Mouse (Mus musculus) intestine, embryonic 14.5 days (tissue): ENCODE data around the gene Gm45213. TPM values are rescaled to one million over a fixed set of nuclear protein-coding genes. Genes with fewer than 3 reads are reported as not detected.

Experiments
- ATAC-seq: fragments of 200-750 bp; cut with Nextera tagmentation; replicated peaks from 2 replicates; pipeline ENCODE4 v1.8.0; 2017; ENCODE audit warnings: low read depth, moderate number of reproducible peaks, moderate TSS enrichment, moderate library complexity; ENCODE audit not compliant: low FRiP score, low TSS enrichment
- DNase-seq: peaks from one replicate; pipeline ENCODE4 v3.0.0-alpha.2; 2018; ENCODE audit warnings: low spot score
- H3K27ac ChIP-seq: fragments of 300-500 bp; sonication (generic); 2 replicates; pipeline ENCODE4 v1.5.1; 2014; ENCODE audit warnings: low read depth, mild to moderate bottlenecking, control low read depth
- H3K27me3 ChIP-seq: fragments of 300-500 bp; sonication (generic); replicated peaks from 2 replicates; pipeline ENCODE4 v1.6.1; 2014; ENCODE audit warnings: low read length, control low read depth; ENCODE audit not compliant: control insufficient read depth, insufficient read depth
- H3K36me3 ChIP-seq: fragments of 300-500 bp; sonication (generic); 2 replicates; pipeline ENCODE4 v1.6.1; 2014; ENCODE audit warnings: low read length, control low read depth; ENCODE audit not compliant: control insufficient read depth, insufficient read depth
- H3K4me1 ChIP-seq: fragments of 300-500 bp; sonication (generic); replicated peaks from 2 replicates; pipeline ENCODE4 v1.6.1; 2014; ENCODE audit warnings: low read length, control low read depth, mixed read lengths; ENCODE audit not compliant: control insufficient read depth, insufficient read depth
- H3K4me2 ChIP-seq: fragments of 300-500 bp; sonication (generic); 2 replicates; pipeline ENCODE4 v1.6.1; 2014; ENCODE audit warnings: low read length
- H3K4me3 ChIP-seq: fragments of 300-500 bp; sonication (generic); 2 replicates; pipeline ENCODE4 v1.5.1; 2014; ENCODE audit warnings: low read depth, low read length, control low read depth, mixed read lengths
- H3K9ac ChIP-seq: fragments of 300-500 bp; sonication (generic); 2 replicates; pipeline ENCODE4 v1.6.1; 2014; ENCODE audit warnings: mild to moderate bottlenecking, low read length
- H3K9me3 ChIP-seq: fragments of 300-500 bp; sonication (generic); 2 replicates; pipeline ENCODE4 v1.6.1; 2016; ENCODE audit warnings: low read length, control low read depth; ENCODE audit not compliant: control insufficient read depth
- WGBS: fragments of 180-500 bp; shearing (Covaris S2); extraction: QIAGEN DNeasy Blood & Tissue Kit; methylation state at CpG from one replicate; pipeline ENCODE4 v1.1.7; 2014; 5-methylcytosine and 5-hydroxymethylcytosine counted together
- polyA plus RNA-seq: library from polyadenylated mRNA; unstranded; fragments of >200 nt; fragmentation: Nextera tagmentation; extraction: Ambion mirVana; gene quantifications from 2 replicates; pipeline ENCODE4 v1.2.1, GENCODE M21; 2014

Gene Gm45213
- not detected in 2 replicates for polyA plus RNA-seq

- WGBS: 71% methylated on average over 10 of the region's 10 CpGs
- H3K4me1 ChIP-seq: no peaks in the 10 kb centered on the region; the same call in 1 of the 2 replicates
- no peaks in the 10 kb centered on the region for H3K27me3 ChIP-seq
- no peak within 1 kb of the TSS for H3K27ac ChIP-seq
- no peak within 1 kb of the TSS for H3K9ac ChIP-seq
- ATAC-seq (no peak), DNase-seq (no peak)
- no peak within 1 kb of the TSS for H3K4me3 ChIP-seq
- H3K4me2 ChIP-seq: no peak within 1 kb of the TSS
- H3K36me3 ChIP-seq: no peaks in the 10 kb centered on the region
- H3K9me3 ChIP-seq: no peaks in the 10 kb centered on the region
Observed at GRCm38 (mm10) chr7:66043552-66044459, at the start of gene Gm45213. Gm45213 (plus strand) TSS chr7:66043602.

- H3K27ac ChIP-seq: no peak overlapping the region
- H3K4me3 ChIP-seq: no peak overlapping the region
- peaks cover 7% of the 10 kb centered on the region; the same call in 1 of the 2 replicates for H3K9me3 ChIP-seq
- H3K36me3 ChIP-seq: no peaks in the 10 kb centered on the region
- ATAC-seq (no peak), DNase-seq (no peak)
- H3K4me2 ChIP-seq: no peak overlapping the region
- H3K27me3 ChIP-seq: no peaks in the 10 kb centered on the region
- no peaks in the 10 kb centered on the region for H3K4me1 ChIP-seq
- WGBS: 87% methylated on average over 16 of the region's 16 CpGs
- no peak overlapping the region for H3K9ac ChIP-seq
Observed at GRCm38 (mm10) chr7:66001035-66001754, 42.2 kb upstream of the Gm45213 start.

GRCm38 (mm10) chr7:66001797-66002196, 41.6 kb upstream of the Gm45213 start:
- Histone ChIP-seq H3K36me3 (no peaks in the 10 kb centered on the region), H3K4me2 (no peak overlapping the region), H3K27me3 (no peaks in the 10 kb centered on the region), H3K27ac (no peak overlapping the region), H3K9me3 (peaks cover 7% of the 10 kb centered on the region; the same call in 1 of the 2 replicates), H3K4me1 (no peaks in the 10 kb centered on the region), H3K9ac (no peak overlapping the region), H3K4me3 (no peak overlapping the region)
- DNase-seq: no peak
- 60% methylated on average over 3 of the region's 3 CpGs for WGBS
- ATAC-seq: no peak

- H3K9ac ChIP-seq: no peak overlapping the region
- no peaks in the 10 kb centered on the region for H3K36me3 ChIP-seq
- H3K27me3 ChIP-seq: no peaks in the 10 kb centered on the region
- no peaks in the 10 kb centered on the region for H3K4me1 ChIP-seq
- no peak overlapping the region for H3K4me2 ChIP-seq
- no peak overlapping the region for H3K27ac ChIP-seq
- H3K9me3 ChIP-seq: peaks cover 7% of the 10 kb centered on the region; the same call in 1 of the 2 replicates
- no peak for ATAC-seq
- no peak for DNase-seq
- no peak overlapping the region for H3K4me3 ChIP-seq
- 80% methylated on average over 5 of the region's 5 CpGs for WGBS
Observed at GRCm38 (mm10) chr7:66003447-66003846, 40.0 kb upstream of the Gm45213 start.

GRCm38 (mm10) chr7:66003865-66004638, 39.4 kb upstream of the Gm45213 start:
- ATAC-seq (no peak), DNase-seq (no peak)
- H3K4me3 ChIP-seq: no peak overlapping the region
- H3K27ac ChIP-seq: no peak overlapping the region
- H3K9ac ChIP-seq: no peak overlapping the region
- no peaks in the 10 kb centered on the region for H3K36me3 ChIP-seq
- no peaks in the 10 kb centered on the region for H3K4me1 ChIP-seq
- WGBS: 77% methylated on average over 13 of the region's 13 CpGs
- H3K27me3 ChIP-seq: no peaks in the 10 kb centered on the region
- H3K9me3 ChIP-seq: 0 out of 2 replicates have a peak, but pooled peaks cover 6% of the 10 kb centered on the region
- H3K4me2 ChIP-seq: no peak overlapping the region

GRCm38 (mm10) chr7:66005066-66005465, 38.3 kb upstream of the Gm45213 start:
- ATAC-seq: no peak
- Histone ChIP-seq H3K9ac (no peak overlapping the region), H3K4me3 (no peak overlapping the region), H3K4me1 (no peaks in the 10 kb centered on the region), H3K27me3 (no peaks in the 10 kb centered on the region), H3K27ac (no peak overlapping the region), H3K36me3 (no peaks in the 10 kb centered on the region), H3K9me3 (no peaks in the 10 kb centered on the region), H3K4me2 (no peak overlapping the region)
- DNase-seq: no peak
- WGBS: 87% methylated on average over 10 of the region's 10 CpGs

GRCm38 (mm10) chr7:66008161-66008891, 35.1 kb upstream of the Gm45213 start:
- H3K9me3 ChIP-seq: no peaks in the 10 kb centered on the region
- no peaks in the 10 kb centered on the region for H3K4me1 ChIP-seq
- H3K27ac ChIP-seq: no peak overlapping the region
- H3K9ac ChIP-seq: no peak overlapping the region
- DNase-seq (no peak), ATAC-seq (no peak)
- H3K27me3 ChIP-seq: no peaks in the 10 kb centered on the region
- 75% methylated on average over 11 of the region's 11 CpGs for WGBS
- no peak overlapping the region for H3K4me2 ChIP-seq
- no peaks in the 10 kb centered on the region for H3K36me3 ChIP-seq
- no peak overlapping the region for H3K4me3 ChIP-seq

GRCm38 (mm10) chr7:66008892-66009273, 34.5 kb upstream of the Gm45213 start:
- WGBS: 74% methylated on average over 16 of the region's 16 CpGs

More at GRCm38 (mm10) chr7:66008892-66009273, 34.5 kb upstream of the Gm45213 start:
- no peak overlapping the region for H3K9ac ChIP-seq
- H3K27ac ChIP-seq: no peak overlapping the region
- H3K9me3 ChIP-seq: no peaks in the 10 kb centered on the region
- ATAC-seq (no peak), DNase-seq (no peak)
- no peaks in the 10 kb centered on the region for H3K27me3 ChIP-seq
- H3K4me3 ChIP-seq: no peak overlapping the region
- H3K36me3 ChIP-seq: no peaks in the 10 kb centered on the region
- H3K4me1 ChIP-seq: no peaks in the 10 kb centered on the region
- no peak overlapping the region for H3K4me2 ChIP-seq
